Mouse (Mus musculus) midbrain, postnatal 0 days (tissue): ENCODE data around the gene Smg6. TPM values are rescaled to one million over a fixed set of nuclear protein-coding genes. Genes with fewer than 3 reads are reported as not detected.

Source experiments
- ATAC-seq: fragments of 200-750 bp; cut with Nextera tagmentation; 2 replicates; pipeline ENCODE4 v1.8.0; 2017; ENCODE audit warnings: moderate number of reproducible peaks, mild to moderate bottlenecking, moderate TSS enrichment, moderate library complexity; ENCODE audit not compliant: low FRiP score
- DNase-seq: peaks from one replicate; pipeline ENCODE4 v3.0.0-alpha.2; 2015; ENCODE audit warnings: low spot score
- H3K27ac ChIP-seq: fragments of 300-500 bp; sonication (generic); 2 replicates; pipeline ENCODE4 v1.5.1; 2014; ENCODE audit warnings: low read depth, mild to moderate bottlenecking, low read length, mixed read lengths
- H3K27me3 ChIP-seq: fragments of 300-500 bp; sonication (generic); 2 replicates; pipeline ENCODE4 v1.6.1; 2014; ENCODE audit warnings: low read length, control low read depth, mixed read lengths; ENCODE audit not compliant: insufficient read depth
- H3K36me3 ChIP-seq: fragments of 300-500 bp; sonication (generic); 2 replicates; pipeline ENCODE4 v1.6.1; 2014; ENCODE audit warnings: low read length, control low read depth, mixed read lengths; ENCODE audit not compliant: insufficient read depth
- H3K4me1 ChIP-seq: fragments of 300-500 bp; sonication (generic); 2 replicates; pipeline ENCODE4 v1.6.1; 2014; ENCODE audit warnings: mild to moderate bottlenecking, control low read depth, antibody characterized with exemption, low read length, mixed read lengths; ENCODE audit not compliant: insufficient read depth
- H3K4me2 ChIP-seq: fragments of 300-500 bp; sonication (generic); 2 replicates; pipeline ENCODE4 v1.6.1; 2014; ENCODE audit warnings: low read depth, mild to moderate bottlenecking, low read length, mixed read lengths; ENCODE audit not compliant: poor library complexity, severe bottlenecking
- H3K4me3 ChIP-seq: fragments of 300-500 bp; sonication (generic); 2 replicates; pipeline ENCODE4 v1.5.1; 2014; ENCODE audit warnings: low read depth, mild to moderate bottlenecking, low read length, moderate library complexity
- H3K9ac ChIP-seq: fragments of 300-500 bp; sonication (generic); replicated peaks from 2 replicates; pipeline ENCODE4 v1.6.1; 2014; ENCODE audit warnings: mild to moderate bottlenecking, low read length, moderate library complexity, mixed read lengths; ENCODE audit not compliant: poor library complexity, severe bottlenecking
- H3K9me3 ChIP-seq: fragments of 300-500 bp; sonication (generic); 2 replicates; pipeline ENCODE4 v1.6.1; 2016; ENCODE audit warnings: low read length, control low read depth
- CTCF ChIP-seq: IDR thresholded peaks from 2 replicates; pipeline ENCODE4 v1.5.1; 2016; ENCODE audit warnings: antibody characterized with exemption, mild to moderate bottlenecking
- WGBS: fragments of 180-500 bp; shearing (Covaris S2); extraction: QIAGEN DNeasy Blood & Tissue Kit; methylation state at CpG from one replicate; pipeline ENCODE4 v1.1.7; 2014; 5-methylcytosine and 5-hydroxymethylcytosine counted together
- polyA plus RNA-seq: library from polyadenylated mRNA; unstranded; fragments of >200 nt; fragmentation: Nextera tagmentation; extraction: Ambion mirVana; gene quantifications from 2 replicates; pipeline ENCODE4 v1.2.1, GENCODE M21; 2015
- total RNA-seq: library from RNA; depleted of rRNA; stranded (reverse); fragments of >200 nt; gene quantifications from 2 replicates; pipeline ENCODE4 v1.2.3, GENCODE M21; 2014

Gene Smg6
- total and polyA plus RNA-seq, 2 experiments from 2014 or later: 11.9 to 27.7 TPM

GRCm38 (mm10) chr11:75017831-75018230, 92.2 kb downstream of the Smg6 start:
- no peaks in the 10 kb centered on the region; the same call in 1 of the 2 replicates for H3K4me1 ChIP-seq
- TF ChIP-seq CTCF: no peak
- no peaks in the 10 kb centered on the region for H3K9me3 ChIP-seq
- H3K4me3 ChIP-seq: no peak overlapping the region
- DNase-seq: no peak
- no peak overlapping the region for H3K9ac ChIP-seq
- no peaks in the 10 kb centered on the region for H3K27me3 ChIP-seq
- no peak overlapping the region for H3K4me2 ChIP-seq
- ATAC-seq: no peak
- WGBS: 79% methylated on average over 2 of the region's 2 CpGs
- no peak overlapping the region for H3K27ac ChIP-seq
- no peaks in the 10 kb centered on the region for H3K36me3 ChIP-seq

GRCm38 (mm10) chr11:75026977-75027376, 101.4 kb downstream of the Smg6 start:
- DNase-seq: no peak
- H3K27ac ChIP-seq: no peak overlapping the region
- no peaks in the 10 kb centered on the region for H3K9me3 ChIP-seq
- WGBS: 86% methylated on average over 3 of the region's 3 CpGs
- no peaks in the 10 kb centered on the region for H3K27me3 ChIP-seq
- no peaks in the 10 kb centered on the region for H3K4me1 ChIP-seq
- no peaks in the 10 kb centered on the region for H3K36me3 ChIP-seq
- H3K9ac ChIP-seq: no peak overlapping the region
- H3K4me2 ChIP-seq: no peak overlapping the region
- ATAC-seq: no peak
- TF ChIP-seq CTCF: no peak
- H3K4me3 ChIP-seq: no peak overlapping the region

GRCm38 (mm10) chr11:75027616-75028015, 102.0 kb downstream of the Smg6 start:
- TF ChIP-seq CTCF: no peak
- Histone ChIP-seq H3K27ac (no peak overlapping the region), H3K4me3 (no peak overlapping the region), H3K4me2 (no peak overlapping the region), H3K9ac (no peak overlapping the region), H3K9me3 (no peaks in the 10 kb centered on the region), H3K36me3 (no peaks in the 10 kb centered on the region), H3K4me1 (no peaks in the 10 kb centered on the region), H3K27me3 (no peaks in the 10 kb centered on the region)
- 74% methylated on average over 2 of the region's 2 CpGs for WGBS
- DNase-seq (no peak), ATAC-seq (no peak)

GRCm38 (mm10) chr11:75031251-75031650, 105.6 kb downstream of the Smg6 start:
- Histone ChIP-seq H3K4me3 (no peak overlapping the region), H3K9me3 (no peaks in the 10 kb centered on the region), H3K9ac (no peak overlapping the region), H3K4me2 (no peak overlapping the region), H3K27me3 (no peaks in the 10 kb centered on the region), H3K36me3 (no peaks in the 10 kb centered on the region), H3K4me1 (no peaks in the 10 kb centered on the region), H3K27ac (no peak overlapping the region)
- 48% methylated on average over 2 of the region's 2 CpGs for WGBS
- ATAC-seq (no peak), DNase-seq (no peak)
- no peak for TF ChIP-seq CTCF

GRCm38 (mm10) chr11:75032946-75033345, 107.3 kb downstream of the Smg6 start:
- 90% methylated on average over 2 of the region's 2 CpGs for WGBS
- no peaks in the 10 kb centered on the region for H3K27me3 ChIP-seq
- no peak overlapping the region for H3K4me3 ChIP-seq
- DNase-seq (no peak), ATAC-seq (no peak)
- H3K27ac ChIP-seq: no peak overlapping the region
- H3K4me2 ChIP-seq: no peak overlapping the region
- no peaks in the 10 kb centered on the region for H3K9me3 ChIP-seq
- H3K9ac ChIP-seq: no peak overlapping the region
- TF ChIP-seq CTCF: no peak
- H3K4me1 ChIP-seq: no peaks in the 10 kb centered on the region
- H3K36me3 ChIP-seq: no peaks in the 10 kb centered on the region

GRCm38 (mm10) chr11:75033581-75034067, 108.0 kb downstream of the Smg6 start:
- Histone ChIP-seq H3K4me1 (no peaks in the 10 kb centered on the region), H3K27me3 (no peaks in the 10 kb centered on the region), H3K9ac (no peak overlapping the region), H3K4me3 (no peak overlapping the region), H3K9me3 (no peaks in the 10 kb centered on the region), H3K4me2 (no peak overlapping the region), H3K36me3 (0 out of 2 replicates have a peak, but pooled peaks cover 2% of the 10 kb centered on the region), H3K27ac (no peak overlapping the region)
- TF ChIP-seq CTCF: no peak
- DNase-seq (no peak), ATAC-seq (no peak)
- 91% methylated on average over 5 of the region's 5 CpGs for WGBS
